Mouse (Mus musculus) stomach, postnatal 0 days (tissue): ENCODE measurements around the gene Fam25c. TPM values are rescaled to one million over a fixed set of nuclear protein-coding genes. Genes with fewer than 3 reads are reported as not detected.

ENCODE experiments used
- ATAC-seq: fragments of 200-750 bp; cut with Nextera tagmentation; 2 replicates; pipeline ENCODE4 v1.8.0; 2017; ENCODE audit not compliant: low FRiP score, low TSS enrichment
- DNase-seq: peaks from one replicate; pipeline ENCODE4 v3.0.0-alpha.2; 2016; ENCODE audit warnings: low spot score
- H3K27ac ChIP-seq: fragments of 300-500 bp; sonication (generic); replicated peaks from 2 replicates; pipeline ENCODE4 v1.5.1; 2014; ENCODE audit warnings: mild to moderate bottlenecking, control low read depth
- H3K27me3 ChIP-seq: fragments of 300-500 bp; sonication (generic); 2 replicates; pipeline ENCODE4 v1.6.1; 2014; ENCODE audit warnings: low read length; ENCODE audit not compliant: control insufficient read depth, insufficient read depth
- H3K36me3 ChIP-seq: fragments of 300-500 bp; sonication (generic); 2 replicates; pipeline ENCODE4 v1.6.1; 2014; ENCODE audit warnings: low read length, mixed read lengths; ENCODE audit not compliant: control insufficient read depth, insufficient read depth
- H3K4me1 ChIP-seq: fragments of 300-500 bp; sonication (generic); replicated peaks from 2 replicates; pipeline ENCODE4 v1.6.1; 2014; ENCODE audit warnings: antibody characterized with exemption; ENCODE audit not compliant: control insufficient read depth, insufficient read depth
- H3K4me2 ChIP-seq: fragments of 300-500 bp; sonication (generic); replicated peaks from 2 replicates; pipeline ENCODE4 v1.6.1; 2014; ENCODE audit warnings: low read depth, mild to moderate bottlenecking, control low read depth, moderate library complexity
- H3K4me3 ChIP-seq: fragments of 300-500 bp; sonication (generic); 2 replicates; pipeline ENCODE4 v1.5.1; 2014; ENCODE audit warnings: low read depth, low read length, control low read depth
- H3K9ac ChIP-seq: fragments of 300-500 bp; sonication (generic); 2 replicates; pipeline ENCODE4 v1.6.1; 2014; ENCODE audit warnings: mild to moderate bottlenecking, low read length, control low read depth, mixed read lengths
- H3K9me3 ChIP-seq: fragments of 300-500 bp; sonication (generic); 2 replicates; pipeline ENCODE4 v1.6.1; 2016; ENCODE audit warnings: low read length; ENCODE audit not compliant: control insufficient read depth
- CTCF ChIP-seq: IDR thresholded peaks from 2 replicates; pipeline ENCODE4 v1.5.1; 2016; ENCODE audit warnings: antibody characterized with exemption, low read depth, mild to moderate bottlenecking, moderate library complexity
- EP300 ChIP-seq: optimal IDR thresholded peaks from 2 replicates; pipeline ENCODE3; 2016; ENCODE audit warnings: antibody characterized with exemption
- WGBS: fragments of 180-500 bp; shearing (Covaris S2); extraction: QIAGEN DNeasy Blood & Tissue Kit; methylation state at CpG from one replicate; pipeline ENCODE4 v1.1.7; 2014; 5-methylcytosine and 5-hydroxymethylcytosine counted together
- polyA plus RNA-seq: library from polyadenylated mRNA; unstranded; fragments of >200 nt; fragmentation: Nextera tagmentation; extraction: Ambion mirVana; gene quantifications from 2 replicates; pipeline ENCODE4 v1.2.1, GENCODE M21; 2015

Gene Fam25c
- polyA plus RNA-seq, 1 experiment from 2014 or later, result 793 TPM

DNA sequence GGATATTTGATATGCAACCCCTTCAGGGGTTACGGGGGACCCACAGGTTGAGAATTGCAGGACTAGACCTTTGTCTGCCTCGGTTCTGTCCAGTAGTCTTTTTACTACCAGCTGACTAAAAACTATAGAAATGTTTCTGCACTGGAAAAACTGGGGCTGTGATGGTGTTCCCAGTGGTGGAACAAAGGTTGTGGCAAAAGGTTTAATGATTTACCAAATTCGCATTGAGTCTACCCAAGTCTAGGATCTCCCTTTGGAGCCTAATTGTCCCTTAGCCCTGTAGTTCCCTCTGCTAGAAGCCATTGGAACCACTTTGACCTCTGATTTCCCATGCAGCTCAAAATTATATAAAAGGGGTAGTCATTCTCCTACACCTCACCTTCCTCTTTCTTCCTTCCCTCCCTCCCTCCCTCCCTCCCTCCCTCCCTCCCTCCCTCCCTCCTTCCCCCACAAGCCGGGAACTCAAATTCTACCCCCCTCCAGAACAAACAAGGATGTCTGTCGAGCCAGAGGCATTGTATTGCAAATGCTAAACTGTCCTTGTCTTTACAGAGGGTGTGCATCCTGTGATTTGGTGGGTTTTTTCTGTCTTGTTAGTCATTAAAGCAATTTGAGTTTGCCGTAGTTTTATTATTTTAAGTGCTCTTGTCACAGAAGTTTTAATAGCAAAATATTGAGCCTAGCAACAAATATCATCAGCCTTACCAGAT lies 42.7 kb downstream of the Fam25c start:
- TF ChIP-seq EP300 (no peak), CTCF (no peak)
- H3K9me3 ChIP-seq, result no peaks in the 10 kb centered on the region
- H3K4me3 ChIP-seq, result peak overlapping the region; percentile 94
- WGBS, result 21% methylated on average over 5 of the region's 6 CpGs
- ATAC-seq (no peak), DNase-seq (peak; percentile 19)
- 0 out of 2 replicates have a peak, but pooled peaks cover 2% of the 10 kb centered on the region for H3K4me1 ChIP-seq
- no peaks in the 10 kb centered on the region for H3K36me3 ChIP-seq
- H3K27me3 ChIP-seq, result no peaks in the 10 kb centered on the region
- peak overlapping the region; percentile 72 for H3K4me2 ChIP-seq
- no peak overlapping the region for H3K9ac ChIP-seq
- H3K27ac ChIP-seq, result no peak overlapping the region

DNA sequence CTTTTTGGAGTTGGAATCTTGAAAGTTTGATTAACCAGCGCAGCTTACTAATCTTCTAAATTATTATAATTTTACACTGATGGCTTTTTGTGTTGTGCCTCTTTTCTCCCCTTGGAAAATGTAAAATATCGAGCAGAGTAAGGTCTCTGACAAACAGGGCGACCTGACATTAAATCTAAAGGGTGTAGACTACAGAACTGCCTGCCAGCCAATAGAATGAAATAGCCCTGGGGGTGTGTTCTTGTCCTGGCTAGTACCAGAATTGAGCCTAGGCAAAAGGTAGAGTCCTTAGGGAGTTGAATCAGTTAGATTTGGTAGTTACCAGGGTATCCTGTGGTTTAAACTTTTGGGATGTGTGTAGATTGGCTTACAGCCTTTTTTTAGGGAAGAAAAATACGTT lies 43.5 kb downstream of the Fam25c start:
- TF ChIP-seq EP300 (no peak), CTCF (no peak)
- Histone ChIP-seq H3K9ac (peak overlapping the region; percentile 96), H3K9me3 (no peaks in the 10 kb centered on the region), H3K4me2 (peak overlapping the region; percentile 72), H3K27me3 (no peaks in the 10 kb centered on the region), H3K4me1 (0 out of 2 replicates have a peak, but pooled peaks cover 2% of the 10 kb centered on the region), H3K36me3 (no peaks in the 10 kb centered on the region), H3K27ac (no peak overlapping the region), H3K4me3 (peak overlapping the region; percentile 94)
- DNase-seq (no peak), ATAC-seq (no peak)
- WGBS, result 4% methylated on average over 4 of the region's 4 CpGs

DNA sequence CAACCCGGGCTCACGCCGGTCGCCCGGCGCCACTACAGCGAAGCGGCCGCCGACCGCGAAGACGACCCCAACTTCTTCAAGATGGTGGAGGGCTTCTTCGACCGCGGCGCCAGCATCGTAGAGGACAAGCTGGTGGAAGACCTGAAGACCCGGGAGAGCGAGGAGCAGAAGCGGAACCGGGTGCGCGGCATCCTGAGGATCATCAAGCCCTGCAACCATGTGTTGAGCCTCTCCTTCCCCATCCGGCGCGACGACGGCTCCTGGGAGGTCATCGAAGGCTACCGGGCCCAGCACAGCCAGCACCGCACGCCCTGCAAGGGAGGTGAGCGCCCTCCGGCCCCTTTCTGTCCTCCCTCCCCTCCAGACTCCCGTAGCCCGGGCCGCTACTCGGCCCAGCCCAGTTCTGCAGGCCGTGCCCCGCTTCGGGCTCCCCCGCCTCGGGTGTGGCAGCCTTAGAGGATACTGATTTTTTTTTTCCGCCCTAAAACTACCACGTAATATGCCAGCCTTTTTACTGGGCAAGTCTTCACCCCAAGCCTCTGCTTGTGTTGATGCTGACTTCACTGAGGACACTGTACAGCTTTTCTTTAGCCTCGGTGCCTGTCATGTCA lies 44.1 kb downstream of the Fam25c start:
- peak overlapping the region; percentile 94 for H3K4me3 ChIP-seq
- peak; percentile 64 for DNase-seq
- no peaks in the 10 kb centered on the region for H3K27me3 ChIP-seq
- peak overlapping the region; percentile 96 for H3K9ac ChIP-seq
- H3K9me3 ChIP-seq, result no peaks in the 10 kb centered on the region
- TF ChIP-seq CTCF, result no peak
- TF ChIP-seq EP300, result no peak
- peak overlapping the region; percentile 99 for H3K27ac ChIP-seq
- H3K4me1 ChIP-seq, result 0 out of 2 replicates have a peak, but pooled peaks cover 2% of the 10 kb centered on the region
- H3K36me3 ChIP-seq, result no peaks in the 10 kb centered on the region
- under 1% methylated on average over 45 of the region's 47 CpGs for WGBS
- ATAC-seq, result peak; percentile 28
- H3K4me2 ChIP-seq, result peak overlapping the region; percentile 72

DNA sequence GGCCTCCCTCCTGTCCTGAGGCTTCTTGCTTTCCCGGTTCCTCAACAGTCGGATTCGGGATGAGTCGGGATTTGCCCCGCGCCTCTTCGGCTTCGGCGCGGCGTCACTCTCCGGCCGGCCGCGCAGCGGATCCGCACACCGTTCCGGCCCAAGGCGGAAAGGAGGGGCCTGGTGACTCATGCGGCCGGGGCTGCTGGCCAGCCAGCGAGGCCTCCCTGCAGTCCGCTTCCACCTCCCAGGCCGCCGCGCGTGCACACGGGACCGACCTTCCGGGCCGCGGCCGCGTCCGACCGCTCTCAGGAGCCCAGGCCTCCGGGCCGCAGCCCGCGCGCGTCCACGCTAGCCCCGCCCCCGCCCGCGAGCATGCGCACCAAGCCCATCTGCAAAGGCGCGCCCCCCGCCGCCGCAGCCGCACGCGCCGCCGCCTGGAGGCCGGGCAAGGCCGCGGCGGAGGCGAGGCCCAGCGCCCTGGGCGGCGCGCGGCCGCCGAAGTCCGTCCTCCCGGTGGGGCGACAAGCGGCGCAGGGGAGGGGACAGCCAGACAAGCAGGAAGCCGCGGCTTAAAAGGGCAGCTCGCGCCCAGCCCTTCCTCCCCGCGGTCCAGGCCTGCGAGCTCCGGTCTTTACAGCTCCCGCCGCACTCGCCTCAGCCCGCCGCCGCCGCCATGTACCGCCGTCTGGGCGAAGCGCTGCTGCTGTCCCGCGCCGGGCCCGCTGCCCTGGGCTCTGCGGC lies 44.8 kb downstream of the Fam25c start, which contains the start of the genes Shld2 and Glud1:
Gene Shld2 (minus strand): TSS at position 260 of the 732 bp plus-strand sequence.
Gene Glud1 (plus strand): TSS at position 494 of the 732 bp plus-strand sequence.
- H3K4me1 ChIP-seq, result 0 out of 2 replicates have a peak, but pooled peaks cover 2% of the 10 kb centered on the region
- H3K27me3 ChIP-seq, result no peaks in the 10 kb centered on the region
- H3K4me2 ChIP-seq, result peak within 1 kb of the TSS; percentile 72
- TF ChIP-seq EP300 (no peak), CTCF (no peak; the same call in 1 of the 2 replicates)
- peak within 1 kb of the TSS; percentile 99 for H3K27ac ChIP-seq
- no peaks in the 10 kb centered on the region for H3K9me3 ChIP-seq
- H3K9ac ChIP-seq, result peak within 1 kb of the TSS; percentile 96
- H3K4me3 ChIP-seq, result peak within 1 kb of the TSS; percentile 94
- ATAC-seq, result peak; percentile 98
- no peaks in the 10 kb centered on the region for H3K36me3 ChIP-seq
- WGBS, result under 1% methylated on average over 76 of the region's 100 CpGs
- peak; percentile 98 for DNase-seq

DNA sequence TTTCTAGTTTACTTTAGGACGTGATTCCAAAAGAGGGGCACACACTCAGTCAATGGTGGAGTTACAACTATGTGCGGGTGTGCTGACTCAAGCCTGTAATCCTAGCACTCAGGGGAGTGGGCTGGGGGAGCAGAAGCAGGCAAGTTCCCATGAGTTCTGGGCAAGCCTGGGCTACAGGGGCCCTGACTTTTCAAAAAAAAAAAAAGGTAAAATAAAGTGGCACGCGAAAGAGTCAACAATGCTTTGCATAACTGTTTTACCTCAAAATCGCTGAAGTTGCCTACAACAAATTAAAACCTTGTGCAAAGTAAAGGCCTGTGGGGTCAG lies 45.4 kb downstream of the Fam25c start:
- DNase-seq, result peak; percentile 17
- H3K36me3 ChIP-seq, result no peaks in the 10 kb centered on the region
- TF ChIP-seq EP300 (no peak), CTCF (no peak)
- no peaks in the 10 kb centered on the region for H3K27me3 ChIP-seq
- H3K4me3 ChIP-seq, result peak overlapping the region; percentile 94
- no peak for ATAC-seq
- 0 out of 2 replicates have a peak, but pooled peaks cover 2% of the 10 kb centered on the region for H3K4me1 ChIP-seq
- WGBS, result 7% methylated on average over 5 of the region's 5 CpGs
- no peaks in the 10 kb centered on the region for H3K9me3 ChIP-seq
- H3K27ac ChIP-seq, result peak overlapping the region; percentile 99
- peak overlapping the region; percentile 58 for H3K4me2 ChIP-seq
- H3K9ac ChIP-seq, result peak overlapping the region; percentile 96
